Mouse (Mus musculus): ENCODE measurements around the gene Gm17655. TPM values are rescaled to one million over a fixed set of nuclear protein-coding genes. Genes with fewer than 3 reads are reported as not detected.

Gm17655 gene
- not detected for polyA plus RNA-seq (2015; fragmentation: Illumina TruSeq; extraction: RNeasy Lipid Tissue Mini Kit (QIAGEN cat#74804); ENCODE audit: insufficient read depth, low read depth, low replicate concordance)

DNA sequence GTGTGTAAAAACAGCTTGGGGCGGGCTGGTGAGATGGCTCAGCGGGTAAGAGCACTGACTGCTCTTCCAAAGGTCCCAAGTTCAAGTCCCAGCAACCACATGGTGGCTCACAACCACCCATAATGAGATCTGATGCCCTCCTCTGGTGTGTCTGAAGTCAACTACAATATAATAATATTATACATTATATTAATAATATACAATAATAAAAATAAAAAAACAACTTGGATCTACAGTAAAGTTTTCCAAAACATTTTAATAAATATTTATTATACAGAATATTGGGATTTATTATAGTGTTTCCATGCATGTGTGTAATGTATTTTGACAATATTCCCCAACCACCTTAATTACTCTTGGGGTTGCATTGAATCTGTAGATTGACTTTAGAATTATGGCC is at the start of gene Gm17655:
Gene Gm17655, minus strand, starts transcription at position 101 of the 400 bp plus-strand sequence.

DNA sequence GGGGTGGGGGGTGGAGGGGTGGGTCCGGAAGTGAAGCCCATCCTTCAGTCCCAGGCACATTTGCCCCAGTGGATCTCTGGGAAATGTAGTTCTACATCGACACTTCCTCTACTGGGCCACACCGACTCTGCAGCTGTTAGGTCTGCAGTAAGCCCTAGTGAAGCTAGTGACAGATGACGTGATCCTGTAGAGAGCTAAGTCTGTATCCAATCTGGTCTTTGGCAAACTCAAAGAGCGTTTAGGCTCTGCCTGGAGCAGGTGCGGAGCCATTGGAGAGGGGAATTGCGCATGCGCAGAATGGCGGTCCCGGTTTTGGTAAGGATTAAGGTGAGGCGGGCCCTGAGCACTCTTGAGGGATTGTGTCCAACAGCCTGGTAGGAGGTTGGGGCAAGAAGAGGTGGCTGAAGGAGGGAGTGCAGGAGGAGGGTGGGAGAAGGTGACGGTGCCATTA is 37.7 kb upstream of the Gm17655 start, which contains the start of gene Zfp605:
Gene Zfp605, plus strand, starts transcription at position 102 of the 451 bp plus-strand sequence.

DNA sequence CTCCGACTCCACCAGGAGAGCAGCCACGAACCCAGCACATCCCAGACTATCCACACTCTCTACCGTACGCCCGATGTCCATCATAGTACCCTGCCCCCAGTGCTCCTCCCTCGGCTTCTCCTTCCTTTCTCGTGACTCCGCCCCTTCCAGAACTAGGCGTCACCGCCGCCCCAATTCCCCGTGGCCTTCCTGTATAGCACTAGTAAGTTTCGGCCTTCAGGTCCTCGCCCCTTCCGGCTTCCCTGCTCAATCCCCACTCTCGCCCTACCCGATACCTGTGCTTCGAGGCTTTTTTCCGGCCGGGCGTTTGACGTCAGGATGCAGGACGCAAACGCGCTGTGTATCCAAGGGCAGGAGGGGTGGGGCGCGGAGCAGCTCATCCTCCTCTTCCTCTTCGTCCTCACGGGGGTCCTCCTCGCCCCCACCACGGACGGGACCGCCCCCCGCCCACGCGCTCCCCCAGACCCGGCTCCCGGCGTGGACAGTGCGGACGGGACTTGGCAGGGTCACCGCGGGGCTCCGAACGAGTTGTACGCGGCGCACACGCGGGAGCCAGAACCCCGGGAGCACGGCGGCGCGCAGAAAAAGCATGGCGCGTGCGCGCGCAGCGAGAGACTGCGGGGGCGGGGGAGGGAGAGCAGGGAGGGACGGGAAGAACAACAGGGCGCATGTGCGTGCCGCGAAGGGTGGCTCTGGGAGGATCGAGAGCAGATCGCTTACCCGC is 35.4 kb upstream of the Gm17655 start, which contains the start of gene Gtpbp6:
Gene Gtpbp6, minus strand, starts transcription at position 617 of the 724 bp plus-strand sequence.

DNA sequence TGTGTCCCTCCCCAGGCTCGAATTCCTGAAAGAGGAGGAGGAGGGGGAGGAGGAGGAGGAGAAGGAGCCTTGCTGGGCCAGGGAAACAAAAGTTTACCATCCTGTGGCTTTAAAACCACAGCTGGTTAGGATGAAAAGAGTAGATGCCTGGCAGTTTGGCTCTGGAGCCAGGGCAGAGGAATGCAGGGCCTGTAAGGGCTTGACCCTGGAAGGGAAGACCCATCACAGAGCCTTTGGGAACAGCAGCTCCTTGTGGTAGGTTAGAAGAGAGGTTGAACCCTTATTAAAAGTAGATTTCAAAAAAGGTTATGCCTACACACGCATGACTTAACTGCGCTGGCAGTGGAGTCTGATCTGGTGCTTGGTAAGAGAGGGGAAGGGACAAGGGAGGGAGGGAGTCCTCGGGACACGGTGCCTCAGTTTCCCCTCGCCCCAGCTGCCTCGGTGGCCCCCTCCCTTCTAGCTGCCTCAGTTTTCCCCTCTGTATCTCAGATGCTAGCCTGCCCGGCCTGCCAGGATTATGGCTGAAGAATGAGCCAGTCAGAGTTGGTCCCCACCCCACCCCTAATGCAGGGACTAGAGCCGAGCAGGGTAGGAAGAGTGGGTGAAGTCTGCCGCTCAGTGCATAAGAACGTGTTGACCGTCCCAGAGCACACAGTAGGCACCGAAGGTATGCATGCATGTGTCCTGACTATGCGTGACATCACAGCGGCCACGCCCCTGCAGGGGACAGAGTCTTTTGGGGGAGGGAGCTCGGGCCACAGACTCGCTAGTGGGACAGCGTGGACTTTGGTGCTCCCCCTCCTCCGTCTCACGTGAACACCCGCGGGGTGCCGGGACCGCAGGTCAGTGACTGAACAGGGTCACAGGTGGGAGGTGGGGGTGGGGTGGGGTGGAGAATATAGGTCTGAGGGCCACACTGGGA is 27.6 kb upstream of the Gm17655 start, which contains the start of gene Plcxd1:
Gene Plcxd1, plus strand, starts transcription at position 314 of the 925 bp plus-strand sequence.

DNA sequence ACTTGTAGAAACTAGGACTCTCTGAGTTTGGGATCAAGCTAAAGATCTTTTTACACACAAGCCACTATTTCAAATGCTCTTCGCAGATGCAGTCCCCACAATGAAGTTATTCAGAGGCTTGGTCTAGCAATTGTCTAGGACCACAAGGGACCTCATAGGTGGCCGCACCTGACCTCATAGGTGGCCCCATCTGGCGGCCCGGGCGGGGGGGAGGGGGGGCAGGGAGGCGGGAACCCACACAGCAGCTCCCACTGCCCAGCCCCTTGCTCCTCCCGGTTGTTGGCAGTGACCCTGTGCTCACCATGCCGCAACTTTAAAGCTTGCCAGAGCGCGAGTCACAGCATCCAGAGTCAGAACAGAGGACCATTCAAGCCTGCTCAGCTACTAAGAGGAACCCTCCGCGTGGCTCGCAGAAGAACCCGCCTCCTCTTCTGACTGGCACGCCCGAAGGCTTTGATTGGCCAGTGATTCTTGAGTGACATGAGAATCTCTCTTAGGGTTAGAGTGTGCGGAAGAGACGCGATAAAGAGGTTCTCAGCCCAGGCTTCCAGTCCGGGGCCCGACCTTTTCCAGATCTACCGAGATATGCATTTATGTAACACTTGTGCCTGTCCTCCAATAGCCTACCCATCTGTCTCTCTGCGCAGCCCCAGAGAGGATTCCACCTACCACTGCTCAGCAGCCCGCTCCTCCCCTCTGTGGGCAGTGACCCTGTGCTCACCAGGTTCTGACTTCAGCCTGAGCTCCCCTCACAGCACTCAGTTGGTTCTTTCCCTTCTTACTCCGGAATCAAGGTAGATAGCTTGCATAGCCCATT is 21.9 kb upstream of the Gm17655 start, which contains the start of gene Gm35315:
Gene Gm35315, minus strand, starts transcription at position 391 of the 817 bp plus-strand sequence.

Other genes starting within 250 kb of the Gm17655 start
- gene Gm15446, start 149.1 kb downstream of the Gm17655 start, polyA plus RNA-seq (2015; fragmentation: Illumina TruSeq; extraction: RNeasy Lipid Tissue Mini Kit (QIAGEN cat#74804); ENCODE audit: insufficient read depth, low read depth, low replicate concordance), result 4.4 TPM
- gene Zfp932, start 76.0 kb downstream of the Gm17655 start, polyA plus RNA-seq (2015; fragmentation: Illumina TruSeq; extraction: RNeasy Lipid Tissue Mini Kit (QIAGEN cat#74804); ENCODE audit: insufficient read depth, low read depth, low replicate concordance), result 12.5 TPM
- gene Gm35315, start 21.9 kb upstream of the Gm17655 start, polyA plus RNA-seq (2015; fragmentation: Illumina TruSeq; extraction: RNeasy Lipid Tissue Mini Kit (QIAGEN cat#74804); ENCODE audit: insufficient read depth, low read depth, low replicate concordance), result 0.39 TPM
- not detected for gene Plcxd1, start 27.5 kb upstream of the Gm17655 start, polyA plus RNA-seq (2015; fragmentation: Illumina TruSeq; extraction: RNeasy Lipid Tissue Mini Kit (QIAGEN cat#74804); ENCODE audit: insufficient read depth, low read depth, low replicate concordance)
- gene Gtpbp6, start 35.7 kb upstream of the Gm17655 start, polyA plus RNA-seq (2015; fragmentation: Illumina TruSeq; extraction: RNeasy Lipid Tissue Mini Kit (QIAGEN cat#74804); ENCODE audit: insufficient read depth, low read depth, low replicate concordance), result 8.6 TPM
- gene Zfp605, start 37.6 kb upstream of the Gm17655 start, polyA plus RNA-seq (2015; fragmentation: Illumina TruSeq; extraction: RNeasy Lipid Tissue Mini Kit (QIAGEN cat#74804); ENCODE audit: insufficient read depth, low read depth, low replicate concordance), result 0.66 TPM
- 8.3 TPM for gene Chfr, start 63.3 kb upstream of the Gm17655 start, polyA plus RNA-seq (2015; fragmentation: Illumina TruSeq; extraction: RNeasy Lipid Tissue Mini Kit (QIAGEN cat#74804); ENCODE audit: insufficient read depth, low read depth, low replicate concordance)
- 6.2 TPM for gene Golga3, start 104.2 kb upstream of the Gm17655 start, polyA plus RNA-seq (2015; fragmentation: Illumina TruSeq; extraction: RNeasy Lipid Tissue Mini Kit (QIAGEN cat#74804); ENCODE audit: insufficient read depth, low read depth, low replicate concordance)
- gene Ankle2, start 158.5 kb upstream of the Gm17655 start, polyA plus RNA-seq (2015; fragmentation: Illumina TruSeq; extraction: RNeasy Lipid Tissue Mini Kit (QIAGEN cat#74804); ENCODE audit: insufficient read depth, low read depth, low replicate concordance), result 3.5 TPM
- gene Pgam5, start 197.4 kb upstream of the Gm17655 start, polyA plus RNA-seq (2015; fragmentation: Illumina TruSeq; extraction: RNeasy Lipid Tissue Mini Kit (QIAGEN cat#74804); ENCODE audit: insufficient read depth, low read depth, low replicate concordance), result 6.3 TPM
- 1.5 TPM for gene Pxmp2, start 213.7 kb upstream of the Gm17655 start, polyA plus RNA-seq (2015; fragmentation: Illumina TruSeq; extraction: RNeasy Lipid Tissue Mini Kit (QIAGEN cat#74804); ENCODE audit: insufficient read depth, low read depth, low replicate concordance)
- 0.18 TPM for gene Pole, start 213.8 kb upstream of the Gm17655 start, polyA plus RNA-seq (2015; fragmentation: Illumina TruSeq; extraction: RNeasy Lipid Tissue Mini Kit (QIAGEN cat#74804); ENCODE audit: insufficient read depth, low read depth, low replicate concordance)

All from pancreas, adult 10 weeks (tissue).